Mouse (Mus musculus) brain, embryonic 14.5 days (tissue): ENCODE measurements around the gene Ktn1.

Experiments
- CTCF ChIP-seq: fragments of 200-500 bp; IDR thresholded peaks from 2 replicates; pipeline ENCODE4 v1.5.1; 2012; ENCODE audit warnings: inconsistent platforms, mild to moderate bottlenecking, moderate library complexity, borderline replicate concordance; ENCODE audit not compliant: insufficient read depth, insufficient read length; ENCODE audit errors: extremely low read depth
- POLR2A ChIP-seq: fragments of 200-500 bp; IDR thresholded peaks from 2 replicates; pipeline ENCODE4 v1.6.1; 2012; ENCODE audit warnings: mild to moderate bottlenecking, inconsistent platforms, borderline replicate concordance; ENCODE audit not compliant: poor library complexity, insufficient read depth, insufficient read length, severe bottlenecking; ENCODE audit errors: extremely low read depth

- no peak for TF ChIP-seq CTCF
- TF ChIP-seq POLR2A: no peak
These were observed 1.3 kb upstream of the Ktn1 start for GRCm38 (mm10) chr14:47646696-47647516.
